Mouse (Mus musculus) ES-E14 (cell line): Measurements from ENCODE around the gene H2-Ob.
"Not testable (repeated sequence)": the region's sequence is repeated elsewhere in the genome, so short reads cannot be mapped to it uniquely, and the experiment has no call there.

Experiments used
- HCFC1 ChIP-seq: IDR thresholded peaks from 2 replicates; pipeline ENCODE4 v1.6.1; 2012; ENCODE audit warnings: low read length, inconsistent platforms, borderline replicate concordance; ENCODE audit not compliant: insufficient read depth
- MAFK ChIP-seq: IDR thresholded peaks from 2 replicates; pipeline ENCODE4 v1.6.1; 2014; ENCODE audit warnings: mild to moderate bottlenecking, low read depth, low read length, inconsistent platforms; ENCODE audit not compliant: insufficient read depth
- ZC3H11A ChIP-seq: IDR thresholded peaks from 2 replicates; pipeline ENCODE4 v1.6.1; 2012; ENCODE audit warnings: low read depth, mild to moderate bottlenecking, inconsistent platforms, low read length, borderline replicate concordance
- ZNF384 ChIP-seq: IDR thresholded peaks from 2 replicates; pipeline ENCODE4 v1.6.1; 2012; ENCODE audit warnings: low read depth, low read length, inconsistent platforms

DNA sequence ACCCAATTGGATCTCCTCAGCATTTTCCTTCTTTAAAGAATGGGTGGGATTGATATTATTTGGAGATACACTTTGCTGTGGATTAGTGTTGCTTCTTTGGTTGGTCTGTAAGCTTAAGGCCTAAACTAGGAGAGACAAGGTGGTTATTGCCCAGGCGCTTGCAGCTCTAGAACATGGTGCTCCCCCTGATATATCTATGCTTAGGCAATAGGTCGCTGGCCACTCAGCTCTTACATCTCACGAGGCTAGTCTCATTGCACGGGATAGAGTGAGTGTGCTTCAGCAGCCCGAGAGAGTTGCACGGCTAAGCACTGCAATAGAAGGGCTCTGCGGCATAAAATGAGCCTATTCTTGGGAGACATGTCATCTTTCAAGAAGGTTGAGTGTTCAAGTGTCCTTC lies 6.7 kb upstream of the H2-Ob start:
- not testable (repeated sequence) for TF ChIP-seq ZC3H11A, HCFC1, ZNF384, MAFK
